Mouse (Mus musculus): ENCODE data around the gene Mrgprb5.

- TF ChIP-seq CTCF (IDR thresholded peaks at IDR 0.05), result no peak
- TF ChIP-seq POLR2A (IDR thresholded peaks at IDR 0.05; ENCODE audit: insufficient read depth, low read depth, low read length), result no peak
Measured at GRCm38 (mm10) chr7:48199188-48199587, 30.4 kb upstream of the Mrgprb5 start, which contains the start of gene Mrgprb4.

All from heart, adult 2 months (tissue).